ENCODE assay signal across 8 mouse cellular contexts in the genomic region with DNA sequence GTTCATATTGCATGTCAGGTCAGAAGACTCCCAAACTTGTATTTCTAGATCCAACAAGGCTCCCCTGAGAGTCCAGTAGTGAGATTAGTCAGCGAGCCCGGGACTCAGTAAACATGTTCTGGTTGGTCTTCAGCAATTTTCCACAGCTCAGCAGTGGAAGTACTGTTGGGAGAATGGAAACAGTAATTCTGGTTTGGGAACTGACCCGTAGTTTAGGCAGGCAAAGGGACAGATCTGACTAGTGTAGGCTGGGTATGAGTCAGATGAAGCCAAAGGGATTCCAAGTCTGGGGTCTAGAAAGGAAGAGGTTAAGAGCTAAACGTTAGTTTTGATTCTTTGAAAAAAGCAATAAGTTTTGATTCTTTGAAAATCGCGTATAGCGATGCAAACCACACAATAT. TPM values are rescaled to one million over a fixed set of nuclear protein-coding genes. Genes with fewer than 3 reads are reported as not detected.
DNase-seq lines count a peak whose midpoint lies in the region; ATAC-seq and TF ChIP-seq lines count a peak whose summit lies in the region.

No protein-coding gene starts in this region.

- H3K4me1 ChIP-seq in megakaryocyte, embryonic 14.5 days = peaks cover 42% of the 10 kb centered on the region
- H3K4me1 ChIP-seq in embryonic facial prominence, embryonic 15.5 days = peaks cover 26% of the 10 kb centered on the region
- peaks cover 10% of the 10 kb centered on the region for H3K4me1 ChIP-seq in hindbrain, postnatal 0 days (ENCODE audit: insufficient read depth, low read length)
- peaks cover 18% of the 10 kb centered on the region for H3K4me1 ChIP-seq in neural tube, embryonic 13.5 days (replicated peaks)

- H3K36me3 ChIP-seq in megakaryocyte, embryonic 14.5 days (replicated peaks; ENCODE audit: low read length) = peaks cover 23% of the 10 kb centered on the region
- H3K36me3 ChIP-seq in embryonic facial prominence, embryonic 15.5 days = peaks cover 11% of the 10 kb centered on the region; the same call in 1 of the 2 replicates
- 0 out of 2 replicates have a peak, but pooled peaks cover 3% of the 10 kb centered on the region for H3K36me3 ChIP-seq in hindbrain, postnatal 0 days (ENCODE audit: insufficient read depth, low read length)
- H3K36me3 ChIP-seq in neural tube, embryonic 13.5 days = peaks cover 10% of the 10 kb centered on the region

- no peaks in the 10 kb centered on the region for H3K9me3 ChIP-seq in megakaryocyte, embryonic 14.5 days
- no peaks in the 10 kb centered on the region for H3K9me3 ChIP-seq in embryonic facial prominence, embryonic 15.5 days (replicated peaks)
- H3K9me3 ChIP-seq in hindbrain, postnatal 0 days (ENCODE audit: low read length) = no peaks in the 10 kb centered on the region
- H3K9me3 ChIP-seq in neural tube, embryonic 13.5 days = no peaks in the 10 kb centered on the region

- peak overlapping the region; percentile 99 for H3K4me3 ChIP-seq in megakaryocyte, embryonic 14.5 days (replicated peaks)
- H3K4me3 ChIP-seq in embryonic facial prominence, embryonic 15.5 days (replicated peaks) = peak overlapping the region; percentile 90
- peak overlapping the region; percentile 62 for H3K4me3 ChIP-seq in hindbrain, postnatal 0 days (ENCODE audit: low read length)
- peak overlapping the region; percentile 59 for H3K4me3 ChIP-seq in neural tube, embryonic 13.5 days

- peak overlapping the region; percentile 88 for H3K4me2 ChIP-seq in embryonic facial prominence, embryonic 15.5 days (replicated peaks)
- peak overlapping the region; percentile 97 for H3K4me2 ChIP-seq in hindbrain, postnatal 0 days (ENCODE audit: low read depth, low read length)
- H3K4me2 ChIP-seq in neural tube, embryonic 13.5 days = peak overlapping the region; percentile 92

- peak overlapping the region; percentile 87; the same call in 1 of the 2 replicates for H3K9ac ChIP-seq in embryonic facial prominence, embryonic 15.5 days
- peak overlapping the region; percentile 71 for H3K9ac ChIP-seq in hindbrain, postnatal 0 days (replicated peaks; ENCODE audit: low read length)
- peak overlapping the region; percentile 85 for H3K9ac ChIP-seq in neural tube, embryonic 13.5 days

- no peak for ATAC-seq in megakaryocyte, adult 5-6 weeks (ENCODE audit: poor library complexity, severe bottlenecking)
- no peak for ATAC-seq in embryonic facial prominence, embryonic 15.5 days (ENCODE audit: insufficient number of reproducible peaks, low FRiP score, low TSS enrichment, low read depth)
- no peak for ATAC-seq in hindbrain, postnatal 0 days
- ATAC-seq in neural tube, embryonic 13.5 days (ENCODE audit: low read depth) = no peak
- no peak for ATAC-seq in cerebellum, adult (ENCODE audit: insufficient number of reproducible peaks, low FRiP score, low TSS enrichment)

- TF ChIP-seq CTCF in hindbrain, postnatal 0 days (IDR thresholded peaks at IDR 0.05; ENCODE audit: low read depth) = no peak

- WGBS in embryonic facial prominence, embryonic 15.5 days = 4% methylated on average over 7 of the region's 7 CpGs
- WGBS in hindbrain, postnatal 0 days = 10% methylated on average over 7 of the region's 7 CpGs
- 17% methylated on average over 7 of the region's 7 CpGs for WGBS in neural tube, embryonic 13.5 days

- no peak for DNase-seq in hindbrain, postnatal 0 days (ENCODE audit: low spot score)
- no peak for DNase-seq in thymus, adult 18-20 months
- no peak for DNase-seq in right cerebral cortex, postnatal 14 days

- H3K27ac ChIP-seq in embryonic facial prominence, embryonic 15.5 days (replicated peaks) = peak overlapping the region; percentile 95
- H3K27ac ChIP-seq in hindbrain, postnatal 0 days = peak overlapping the region; percentile 86; the same call in 1 of the 2 replicates
- no peak overlapping the region for H3K27ac ChIP-seq in neural tube, embryonic 13.5 days (replicated peaks)

- H3K27me3 ChIP-seq in megakaryocyte, embryonic 14.5 days (replicated peaks) = peaks cover 4% of the 10 kb centered on the region
- 0 out of 2 replicates have a peak, but pooled peaks cover under 1% of the 10 kb centered on the region for H3K27me3 ChIP-seq in embryonic facial prominence, embryonic 15.5 days
- no peaks in the 10 kb centered on the region for H3K27me3 ChIP-seq in hindbrain, postnatal 0 days (ENCODE audit: insufficient read depth, low read length)
- H3K27me3 ChIP-seq in neural tube, embryonic 13.5 days = peaks cover 13% of the 10 kb centered on the region

RNA-seq across cellular contexts. Expression of a gene that starts 0.6 kb away (rescaled TPM):
- 100 and 168 TPM in 2 replicates for polyA plus RNA-seq in megakaryocyte, embryonic 14.5 days (2012; ENCODE audit: insufficient read depth, low replicate concordance)
- 169 and 184 TPM in 2 replicates for total RNA-seq in megakaryocyte, adult 5-6 weeks (2015)
- 54.6 and 55.7 TPM in 2 replicates for total RNA-seq in megakaryocyte, adult 5-6 weeks (2017)
- 122 and 133 TPM in 2 replicates for polyA plus RNA-seq in embryonic facial prominence, embryonic 15.5 days (2015; fragmentation: Nextera tagmentation; extraction: Ambion mirVana)
- total RNA-seq in hindbrain, postnatal 0 days (2014; rRNA removed) = 66.1 and 82.1 TPM in 2 replicates
- polyA plus RNA-seq in hindbrain, postnatal 0 days (2015; fragmentation: Nextera tagmentation; extraction: Ambion mirVana) = 134 and 137 TPM in 2 replicates
- polyA plus RNA-seq in neural tube, embryonic 13.5 days (2015; fragmentation: Nextera tagmentation; extraction: Ambion mirVana) = 114 and 117 TPM in 2 replicates

RNA-seq across cellular contexts. Expression of a gene that starts 7.1 kb away (rescaled TPM):
- 0.32 TPM in 1 of 2 replicates, not detected in the other for polyA plus RNA-seq in megakaryocyte, embryonic 14.5 days (2012; ENCODE audit: insufficient read depth, low replicate concordance)
- total RNA-seq in megakaryocyte, adult 5-6 weeks (2015) = not detected in 2 replicates
- not detected in 2 replicates for total RNA-seq in megakaryocyte, adult 5-6 weeks (2017)
- 138 and 139 TPM in 2 replicates for polyA plus RNA-seq in embryonic facial prominence, embryonic 15.5 days (2015; fragmentation: Nextera tagmentation; extraction: Ambion mirVana)
- total RNA-seq in hindbrain, postnatal 0 days (2014; rRNA removed) = 66.1 and 72.7 TPM in 2 replicates
- polyA plus RNA-seq in hindbrain, postnatal 0 days (2015; fragmentation: Nextera tagmentation; extraction: Ambion mirVana) = 108 and 111 TPM in 2 replicates
- 97.6 and 108 TPM in 2 replicates for polyA plus RNA-seq in neural tube, embryonic 13.5 days (2015; fragmentation: Nextera tagmentation; extraction: Ambion mirVana)

RNA-seq across cellular contexts. Expression of a gene that starts 7.4 kb away (rescaled TPM):
- polyA plus RNA-seq in megakaryocyte, embryonic 14.5 days (2012; ENCODE audit: insufficient read depth, low replicate concordance) = 37.7 and 87.0 TPM in 2 replicates
- total RNA-seq in megakaryocyte, adult 5-6 weeks (2015) = 0.27 TPM in 1 of 2 replicates, not detected in the other
- 0.15 TPM in 1 of 2 replicates, not detected in the other for total RNA-seq in megakaryocyte, adult 5-6 weeks (2017)
- 12.5 and 14.3 TPM in 2 replicates for polyA plus RNA-seq in embryonic facial prominence, embryonic 15.5 days (2015; fragmentation: Nextera tagmentation; extraction: Ambion mirVana)
- total RNA-seq in hindbrain, postnatal 0 days (2014; rRNA removed) = 1.5 and 2.5 TPM in 2 replicates
- 6.5 and 8.0 TPM in 2 replicates for polyA plus RNA-seq in hindbrain, postnatal 0 days (2015; fragmentation: Nextera tagmentation; extraction: Ambion mirVana)
- polyA plus RNA-seq in neural tube, embryonic 13.5 days (2015; fragmentation: Nextera tagmentation; extraction: Ambion mirVana) = 5.5 and 6.8 TPM in 2 replicates

RNA-seq across cellular contexts. Expression of a gene that starts 25.9 kb away (rescaled TPM):
- not detected in 2 replicates for polyA plus RNA-seq in megakaryocyte, embryonic 14.5 days (2012; ENCODE audit: insufficient read depth, low replicate concordance)
- 1.2 and 1.6 TPM in 2 replicates for total RNA-seq in megakaryocyte, adult 5-6 weeks (2015)
- 1.7 TPM in 2 replicates for total RNA-seq in megakaryocyte, adult 5-6 weeks (2017)
- polyA plus RNA-seq in embryonic facial prominence, embryonic 15.5 days (2015; fragmentation: Nextera tagmentation; extraction: Ambion mirVana) = 1.1 and 1.9 TPM in 2 replicates
- 0.10 TPM in 1 of 2 replicates, not detected in the other for total RNA-seq in hindbrain, postnatal 0 days (2014; rRNA removed)
- polyA plus RNA-seq in hindbrain, postnatal 0 days (2015; fragmentation: Nextera tagmentation; extraction: Ambion mirVana) = 0.66 and 0.89 TPM in 2 replicates
- 0.89 and 1.0 TPM in 2 replicates for polyA plus RNA-seq in neural tube, embryonic 13.5 days (2015; fragmentation: Nextera tagmentation; extraction: Ambion mirVana)

RNA-seq across cellular contexts. Expression of a gene that starts 26.0 kb away (rescaled TPM):
- 9.9 and 21.1 TPM in 2 replicates for polyA plus RNA-seq in megakaryocyte, embryonic 14.5 days (2012; ENCODE audit: insufficient read depth, low replicate concordance)
- total RNA-seq in megakaryocyte, adult 5-6 weeks (2015) = 69.8 and 71.2 TPM in 2 replicates
- total RNA-seq in megakaryocyte, adult 5-6 weeks (2017) = 23.2 and 33.6 TPM in 2 replicates
- polyA plus RNA-seq in embryonic facial prominence, embryonic 15.5 days (2015; fragmentation: Nextera tagmentation; extraction: Ambion mirVana) = 160 and 165 TPM in 2 replicates
- total RNA-seq in hindbrain, postnatal 0 days (2014; rRNA removed) = 146 and 154 TPM in 2 replicates
- polyA plus RNA-seq in hindbrain, postnatal 0 days (2015; fragmentation: Nextera tagmentation; extraction: Ambion mirVana) = 214 and 225 TPM in 2 replicates
- 211 and 238 TPM in 2 replicates for polyA plus RNA-seq in neural tube, embryonic 13.5 days (2015; fragmentation: Nextera tagmentation; extraction: Ambion mirVana)

Comparison
In these comparisons a context has a peak if more than half of its experiments do, and no peak if none do; other contexts are left out.
1. RNA of a gene that starts 7.1 kb away (polyA plus RNA-seq): 138 to 139 TPM in embryonic facial prominence, embryonic 15.5 days, 108 to 111 TPM in hindbrain, postnatal 0 days and 97.6 to 108 TPM in neural tube, embryonic 13.5 days; 0.32 TPM in megakaryocyte, embryonic 14.5 days; every median in the first group is over 10 times any median in the second.
2. Peak in every context shown above with its lines, with median percentiles within 50 percentile points of each other: H3K4me3 ChIP-seq, H3K4me2 ChIP-seq and H3K9ac ChIP-seq.